Mouse (Mus musculus): ENCODE data around the gene Fhdc1. TPM values are rescaled to one million over a fixed set of nuclear protein-coding genes. Genes with fewer than 3 reads are reported as not detected.

Fhdc1 gene
- polyA plus RNA-seq, 1 experiment from 2014 or later = 6.5 TPM

DNA sequence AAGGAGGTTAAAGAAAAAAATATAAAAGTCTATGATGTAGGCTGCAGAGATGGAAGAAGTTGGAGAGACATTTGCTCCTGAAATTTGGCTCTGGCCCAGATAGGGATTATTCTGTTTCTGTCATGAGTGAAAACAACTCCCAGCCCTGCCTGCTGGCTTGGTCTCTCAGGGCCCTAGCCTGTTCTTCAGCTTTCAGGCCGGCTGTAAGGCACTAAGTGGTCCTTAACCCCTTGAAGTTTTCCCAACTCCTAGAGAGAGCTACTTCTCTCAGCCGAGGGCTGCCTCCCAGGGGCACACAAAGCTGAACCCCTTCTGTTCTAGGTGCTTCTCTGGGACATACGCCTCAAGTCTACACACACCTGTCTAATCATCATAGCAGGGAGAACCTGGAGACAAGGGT is 7.7 kb downstream of the Fhdc1 start:
- no peak overlapping the region for H3K9ac ChIP-seq
- H3K4me2 ChIP-seq (replicated peaks) = no peak overlapping the region
- no peak overlapping the region for H3K4me3 ChIP-seq (replicated peaks)
- peaks cover 16% of the 10 kb centered on the region for H3K4me1 ChIP-seq (replicated peaks)
- no peaks in the 10 kb centered on the region for H3K9me3 ChIP-seq
- 44% methylated on average over 3 of the region's 3 CpGs for WGBS
- no peaks in the 10 kb centered on the region for H3K36me3 ChIP-seq
- ATAC-seq = no peak
- no peaks in the 10 kb centered on the region; the same call in 1 of the 2 replicates for H3K27me3 ChIP-seq (replicated peaks)
- no peak overlapping the region for H3K27ac ChIP-seq

- no peaks in the 10 kb centered on the region for H3K9me3 ChIP-seq
- no peak overlapping the region for H3K9ac ChIP-seq
- H3K36me3 ChIP-seq = no peaks in the 10 kb centered on the region
- peak; percentile 49; the same call in 1 of the 2 replicates for ATAC-seq
- H3K27me3 ChIP-seq (replicated peaks) = no peaks in the 10 kb centered on the region
- no peak overlapping the region for H3K4me3 ChIP-seq (replicated peaks)
- no peak overlapping the region for H3K4me2 ChIP-seq (replicated peaks)
- 86% methylated on average over 4 of the region's 4 CpGs for WGBS
- peaks cover 20% of the 10 kb centered on the region for H3K4me1 ChIP-seq (replicated peaks)
- H3K27ac ChIP-seq = no peak overlapping the region
Measured at GRCm38 (mm10) chr3:84471146-84471545, 9.1 kb downstream of the Fhdc1 start.

DNA sequence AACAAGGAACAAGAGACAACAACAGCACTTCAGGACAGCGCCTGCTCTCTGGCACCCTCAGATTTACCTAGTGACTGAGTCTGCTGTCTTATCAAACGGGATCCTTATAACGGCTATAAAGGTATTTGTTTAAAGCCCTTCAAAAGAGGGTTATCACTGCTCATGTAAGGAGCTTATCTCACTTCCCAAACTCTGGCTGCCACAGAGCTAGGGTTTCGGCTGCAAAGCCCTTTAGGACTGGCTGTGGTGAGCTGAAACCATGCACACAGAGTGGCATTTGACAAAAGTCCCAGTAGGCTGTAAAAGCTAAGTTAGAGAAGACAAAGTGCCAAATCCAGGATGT is 12.1 kb downstream of the Fhdc1 start:
- Histone ChIP-seq H3K9me3 (no peaks in the 10 kb centered on the region), H3K27me3 (replicated peaks) (no peaks in the 10 kb centered on the region), H3K4me2 (replicated peaks) (peak overlapping the region; percentile 31; the same call in 1 of the 2 replicates), H3K9ac (no peak overlapping the region), H3K4me1 (replicated peaks) (peaks cover 13% of the 10 kb centered on the region), H3K27ac (no peak overlapping the region), H3K36me3 (no peaks in the 10 kb centered on the region), H3K4me3 (replicated peaks) (no peak overlapping the region)
- 52% methylated on average over 4 of the region's 4 CpGs for WGBS
- peak; percentile 17 for ATAC-seq

GRCm38 (mm10) chr3:84467419-84468110 is 12.7 kb downstream of the Fhdc1 start:
- no peaks in the 10 kb centered on the region for H3K27me3 ChIP-seq (replicated peaks)
- 44% methylated on average over 10 of the region's 10 CpGs for WGBS
- H3K4me2 ChIP-seq (replicated peaks) = peak overlapping the region; percentile 31; the same call in 1 of the 2 replicates
- H3K27ac ChIP-seq = no peak overlapping the region
- H3K4me3 ChIP-seq (replicated peaks) = no peak overlapping the region
- no peaks in the 10 kb centered on the region for H3K9me3 ChIP-seq
- H3K36me3 ChIP-seq = no peaks in the 10 kb centered on the region
- ATAC-seq = peak; percentile 46
- H3K9ac ChIP-seq = no peak overlapping the region
- peaks cover 10% of the 10 kb centered on the region for H3K4me1 ChIP-seq (replicated peaks)

DNA sequence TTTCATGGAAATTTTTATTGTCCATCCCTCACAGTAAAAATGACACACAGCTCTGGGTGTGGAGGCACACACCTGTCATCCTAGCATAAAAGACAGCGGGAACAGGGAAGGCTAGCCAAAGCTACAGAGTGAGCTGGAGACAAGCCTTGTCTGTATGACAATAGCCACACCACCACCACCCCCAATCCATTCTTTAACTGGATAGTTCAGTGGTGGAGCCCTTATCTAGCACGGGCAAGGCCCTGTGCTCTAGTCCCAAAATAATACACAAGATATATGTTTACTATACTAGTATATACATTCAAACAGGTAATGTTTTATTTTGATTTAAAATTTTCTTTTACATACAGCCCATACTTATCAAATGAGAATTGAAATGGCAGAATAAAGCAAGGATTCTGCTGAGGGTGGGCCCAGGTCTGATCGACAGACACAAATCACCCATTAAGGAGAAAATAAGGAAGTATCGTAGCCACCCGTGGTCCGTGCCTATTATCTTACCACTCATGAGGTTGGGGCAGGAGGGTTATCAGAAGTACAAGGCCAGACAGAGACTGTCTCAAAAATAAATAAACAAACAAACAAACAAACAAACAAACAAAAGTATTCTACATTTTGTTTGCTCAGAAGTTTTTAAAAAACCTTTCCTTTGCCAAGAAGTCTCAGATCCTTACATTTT is 14.3 kb downstream of the Fhdc1 start:
- WGBS = 79% methylated on average over 6 of the region's 6 CpGs
- no peak for ATAC-seq

DNA sequence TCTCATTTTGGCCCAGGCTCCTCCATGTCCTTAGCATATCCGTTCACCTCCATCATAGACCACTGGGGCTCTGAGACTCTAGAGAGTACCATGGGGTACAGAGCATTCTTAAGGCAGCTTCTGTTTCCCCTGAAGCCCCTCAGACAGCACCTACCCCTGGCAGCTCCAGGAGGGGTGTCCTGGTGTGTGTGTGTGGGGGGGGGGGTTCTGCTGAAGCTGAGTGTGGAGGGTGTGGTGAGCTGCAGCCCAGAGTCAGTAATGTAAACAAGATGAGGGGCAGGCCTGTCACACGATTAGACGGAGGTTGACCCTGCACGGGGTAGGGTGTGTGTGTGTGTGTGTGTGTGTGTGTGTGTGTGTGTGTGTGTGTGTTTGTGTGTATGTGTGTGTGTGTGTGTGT is 18.5 kb downstream of the Fhdc1 start:
- H3K9me3 ChIP-seq = no peaks in the 10 kb centered on the region
- no peak overlapping the region for H3K27ac ChIP-seq
- H3K4me2 ChIP-seq (replicated peaks) = no peak overlapping the region
- WGBS = 29% methylated on average over 4 of the region's 4 CpGs
- H3K9ac ChIP-seq = no peak overlapping the region
- ATAC-seq = peak; percentile 60
- H3K27me3 ChIP-seq (replicated peaks) = no peaks in the 10 kb centered on the region
- no peak overlapping the region for H3K4me3 ChIP-seq (replicated peaks)
- peaks cover 25% of the 10 kb centered on the region for H3K4me1 ChIP-seq (replicated peaks)
- H3K36me3 ChIP-seq = no peaks in the 10 kb centered on the region

More for the DNA sequence above, 14.3 kb downstream of the Fhdc1 start:
- H3K36me3 ChIP-seq = no peaks in the 10 kb centered on the region
- no peaks in the 10 kb centered on the region for H3K9me3 ChIP-seq
- no peak overlapping the region for H3K4me3 ChIP-seq (replicated peaks)
- no peak overlapping the region for H3K27ac ChIP-seq
- H3K27me3 ChIP-seq (replicated peaks) = no peaks in the 10 kb centered on the region
- no peak overlapping the region for H3K4me2 ChIP-seq (replicated peaks)
- H3K9ac ChIP-seq = no peak overlapping the region
- peaks cover 16% of the 10 kb centered on the region for H3K4me1 ChIP-seq (replicated peaks)

DNA sequence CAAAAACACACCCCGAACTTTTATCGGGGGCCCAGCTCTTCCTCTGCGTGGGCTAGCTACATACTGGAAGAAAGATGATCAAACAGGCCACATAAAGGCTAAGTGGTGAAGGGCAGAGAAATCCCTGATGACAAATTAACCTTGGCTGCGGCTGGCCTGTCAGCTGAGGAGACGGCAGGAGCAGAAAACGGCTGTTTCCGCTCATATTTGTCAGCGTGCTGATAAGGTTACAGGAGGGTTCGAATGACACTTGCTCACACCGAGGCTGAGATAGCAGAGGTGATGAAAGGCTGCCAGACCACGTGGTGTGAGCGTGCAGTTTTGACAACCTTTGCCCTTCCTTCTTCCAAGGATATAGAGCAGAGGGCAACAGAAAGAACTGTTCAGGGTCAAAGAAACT is 19.3 kb downstream of the Fhdc1 start:
- Histone ChIP-seq H3K27ac (peak overlapping the region; percentile 67), H3K9ac (no peak overlapping the region), H3K4me2 (replicated peaks) (peak overlapping the region; percentile 30), H3K36me3 (no peaks in the 10 kb centered on the region), H3K4me1 (replicated peaks) (peaks cover 25% of the 10 kb centered on the region), H3K27me3 (replicated peaks) (no peaks in the 10 kb centered on the region), H3K9me3 (no peaks in the 10 kb centered on the region), H3K4me3 (replicated peaks) (no peak overlapping the region)
- WGBS = 13% methylated on average over 12 of the region's 12 CpGs
- peak; percentile 87 for ATAC-seq

- Histone ChIP-seq H3K9me3 (no peaks in the 10 kb centered on the region), H3K27me3 (replicated peaks) (no peaks in the 10 kb centered on the region), H3K4me1 (replicated peaks) (peaks cover 25% of the 10 kb centered on the region), H3K9ac (no peak overlapping the region), H3K4me3 (replicated peaks) (no peak overlapping the region), H3K27ac (peak overlapping the region; percentile 67), H3K36me3 (no peaks in the 10 kb centered on the region), H3K4me2 (replicated peaks) (peak overlapping the region; percentile 30)
- ATAC-seq = no peak; the same call in none of the 2 replicates
- WGBS = 35% methylated on average over 3 of the region's 3 CpGs
Measured at GRCm38 (mm10) chr3:84460499-84460898, 19.7 kb downstream of the Fhdc1 start.

GRCm38 (mm10) chr3:84455733-84456417 is 24.4 kb downstream of the Fhdc1 start:
- Histone ChIP-seq H3K9ac (no peak overlapping the region), H3K9me3 (no peaks in the 10 kb centered on the region), H3K4me2 (replicated peaks) (no peak overlapping the region), H3K27me3 (replicated peaks) (no peaks in the 10 kb centered on the region), H3K4me3 (replicated peaks) (no peak overlapping the region), H3K36me3 (no peaks in the 10 kb centered on the region), H3K27ac (no peak overlapping the region), H3K4me1 (replicated peaks) (peaks cover 16% of the 10 kb centered on the region)
- WGBS = 51% methylated on average over 12 of the region's 12 CpGs
- ATAC-seq = no peak

GRCm38 (mm10) chr3:84450651-84451050 is 29.6 kb downstream of the Fhdc1 start:
- ATAC-seq = no peak
- no peaks in the 10 kb centered on the region for H3K9me3 ChIP-seq
- WGBS = 69% methylated on average over 3 of the region's 3 CpGs
- H3K27ac ChIP-seq = no peak overlapping the region
- H3K36me3 ChIP-seq = no peaks in the 10 kb centered on the region; the same call in 1 of the 2 replicates
- no peak overlapping the region for H3K4me3 ChIP-seq (replicated peaks)
- H3K4me2 ChIP-seq (replicated peaks) = no peak overlapping the region
- no peaks in the 10 kb centered on the region for H3K4me1 ChIP-seq (replicated peaks)
- no peaks in the 10 kb centered on the region for H3K27me3 ChIP-seq (replicated peaks)
- no peak overlapping the region for H3K9ac ChIP-seq

- no peak overlapping the region for H3K4me3 ChIP-seq (replicated peaks)
- no peaks in the 10 kb centered on the region; the same call in 1 of the 2 replicates for H3K36me3 ChIP-seq
- no peak overlapping the region for H3K4me2 ChIP-seq (replicated peaks)
- no peaks in the 10 kb centered on the region for H3K27me3 ChIP-seq (replicated peaks)
- no peak for ATAC-seq
- no peaks in the 10 kb centered on the region for H3K9me3 ChIP-seq
- WGBS = 79% methylated on average over 9 of the region's 9 CpGs
- H3K9ac ChIP-seq = no peak overlapping the region
- H3K27ac ChIP-seq = no peak overlapping the region
- no peaks in the 10 kb centered on the region for H3K4me1 ChIP-seq (replicated peaks)
Measured at GRCm38 (mm10) chr3:84449015-84449414, 31.2 kb downstream of the Fhdc1 start.

- Histone ChIP-seq H3K4me1 (replicated peaks) (peaks cover 3% of the 10 kb centered on the region; the same call in 1 of the 2 replicates), H3K9ac (no peak overlapping the region), H3K4me2 (replicated peaks) (no peak overlapping the region), H3K27me3 (replicated peaks) (no peaks in the 10 kb centered on the region), H3K36me3 (no peaks in the 10 kb centered on the region; the same call in 1 of the 2 replicates), H3K4me3 (replicated peaks) (no peak overlapping the region), H3K27ac (no peak overlapping the region), H3K9me3 (no peaks in the 10 kb centered on the region)
- 69% methylated on average over 5 of the region's 5 CpGs for WGBS
- no peak for ATAC-seq
Measured at GRCm38 (mm10) chr3:84447803-84448202, 32.4 kb downstream of the Fhdc1 start.

All from intestine, embryonic 15.5 days (tissue).